Mouse (Mus musculus): ENCODE measurements at regions not wholly inside any gene's neighbourhood (a gene's known extent, or its start where the extent isn't known, plus 50 kb on each side); places are given as distances from the start of the nearest gene placed in this dataset.

GRCm38 (mm10) chr16:79718230-79718629, 627.3 kb upstream of the Tmprss15 start:
- no peak for DNase-seq (ENCODE audit: low read depth, low spot score)

GRCm38 (mm10) chr16:79692444-79692843, 601.5 kb upstream of the Tmprss15 start:
- DNase-seq (ENCODE audit: low read depth, low spot score), result no peak

- DNase-seq (ENCODE audit: low read depth, low spot score), result no peak
Measured at GRCm38 (mm10) chr16:79651162-79651741, 560.4 kb upstream of the Tmprss15 start.

GRCm38 (mm10) chr16:79640898-79641297, 550.0 kb upstream of the Tmprss15 start:
- no peak for DNase-seq (ENCODE audit: low read depth, low spot score)

GRCm38 (mm10) chr16:79627139-79627538, 536.2 kb upstream of the Tmprss15 start:
- DNase-seq (ENCODE audit: low read depth, low spot score), result no peak

GRCm38 (mm10) chr16:79611002-79611401, 520.1 kb upstream of the Tmprss15 start:
- DNase-seq (ENCODE audit: low read depth, low spot score), result no peak

GRCm38 (mm10) chr16:79590891-79591290, 500.0 kb upstream of the Tmprss15 start:
- DNase-seq (ENCODE audit: low read depth, low spot score), result no peak

- DNase-seq (ENCODE audit: low read depth, low spot score), result no peak
Measured at GRCm38 (mm10) chr16:79585745-79586144, 494.8 kb upstream of the Tmprss15 start.

- no peak for DNase-seq (ENCODE audit: low read depth, low spot score)
Measured at GRCm38 (mm10) chr16:79570867-79571266, 480.0 kb upstream of the Tmprss15 start.

DNA sequence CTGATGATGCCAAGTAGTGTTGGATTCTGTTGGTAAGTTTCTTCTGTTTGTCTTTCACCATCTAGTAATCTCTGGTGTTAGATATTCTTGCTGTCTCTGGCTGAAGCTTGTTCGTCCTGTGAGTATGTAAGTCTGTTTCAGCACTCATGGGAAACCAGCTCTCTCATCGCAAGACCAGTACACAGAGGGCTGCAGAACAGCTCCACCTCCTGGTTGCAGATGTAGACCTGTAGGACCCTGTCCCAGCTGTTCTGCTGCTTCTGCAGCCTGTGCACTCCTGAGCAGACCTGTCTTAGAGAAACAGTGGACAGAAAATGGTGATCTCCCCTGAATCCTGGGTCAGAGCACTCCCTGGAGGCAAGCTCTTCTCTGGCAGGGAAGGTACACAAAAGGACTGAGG, 443.5 kb upstream of the Tmprss15 start:
- no peak for DNase-seq (ENCODE audit: low read depth, low spot score)

- DNase-seq (ENCODE audit: low read depth, low spot score), result no peak
Measured at GRCm38 (mm10) chr16:79492493-79492892, 401.6 kb upstream of the Tmprss15 start.

GRCm38 (mm10) chr16:79450871-79451270, 360.0 kb upstream of the Tmprss15 start:
- no peak for DNase-seq (ENCODE audit: low read depth, low spot score)

GRCm38 (mm10) chr16:79449732-79450131, 358.8 kb upstream of the Tmprss15 start:
- DNase-seq (ENCODE audit: low read depth, low spot score), result no peak

GRCm38 (mm10) chr16:79407385-79407784, 316.5 kb upstream of the Tmprss15 start:
- no peak for DNase-seq (ENCODE audit: low read depth, low spot score)

DNA sequence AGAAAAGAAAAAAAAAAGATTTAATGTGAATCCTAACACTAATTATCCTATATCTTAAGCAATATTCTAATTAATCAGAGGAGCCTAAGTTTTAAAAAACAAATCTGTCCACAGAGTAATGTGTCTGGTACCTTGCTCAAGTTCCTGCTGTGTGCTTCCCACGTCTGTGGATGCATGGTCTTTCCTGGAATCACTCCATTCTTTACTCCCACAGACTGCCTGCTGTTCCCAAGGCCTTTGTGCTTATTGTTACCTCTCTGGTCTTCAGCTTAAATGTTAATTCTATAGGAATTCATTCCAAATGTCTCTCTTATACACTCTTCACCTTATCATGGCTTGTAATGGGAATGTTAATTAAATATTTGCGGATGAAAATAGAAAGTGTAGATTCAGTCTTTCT, 315.3 kb upstream of the Tmprss15 start:
- no peak for DNase-seq (ENCODE audit: low read depth, low spot score)

DNA sequence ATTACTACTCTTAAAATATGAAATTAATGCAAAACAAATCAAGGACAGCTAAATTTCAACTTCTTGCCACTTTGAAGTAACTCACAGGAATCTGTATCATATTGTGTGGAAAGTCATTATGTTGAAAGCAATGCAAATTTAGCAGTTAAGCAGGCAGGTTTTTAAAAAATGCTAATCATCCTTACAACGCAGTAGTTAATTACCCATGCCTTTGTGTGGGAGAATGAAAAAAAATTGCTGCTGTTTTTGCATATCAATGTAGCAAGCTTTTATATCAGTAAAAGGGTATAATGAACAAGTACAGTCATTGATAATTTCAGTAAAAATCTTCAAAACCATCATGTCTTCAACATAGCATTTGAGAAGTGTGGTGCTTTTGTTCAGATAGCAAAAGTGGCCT, 313.2 kb upstream of the Tmprss15 start:
- DNase-seq (ENCODE audit: low read depth, low spot score), result no peak

- no peak for DNase-seq (ENCODE audit: low read depth, low spot score)
Measured at GRCm38 (mm10) chr16:79400100-79400499, 309.2 kb upstream of the Tmprss15 start.

DNA sequence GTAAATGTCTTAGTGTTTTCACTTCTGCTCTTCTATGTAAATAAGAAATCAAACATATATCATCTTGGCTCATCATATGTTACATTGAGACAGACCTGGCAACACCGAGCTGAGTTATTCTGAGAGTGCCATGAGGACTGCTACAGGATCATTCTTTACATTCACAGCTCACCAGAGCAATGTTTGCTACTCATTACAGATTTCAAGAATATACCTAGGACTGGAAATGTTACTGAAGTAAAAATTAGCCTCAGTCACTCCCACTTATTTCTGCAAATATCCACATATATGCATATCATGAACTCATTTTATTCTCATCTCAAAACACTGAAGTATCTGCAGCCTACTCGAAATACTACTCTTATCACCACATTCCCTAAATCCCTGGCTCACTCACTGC, 307.6 kb upstream of the Tmprss15 start:
- no peak for DNase-seq (ENCODE audit: low read depth, low spot score)

GRCm38 (mm10) chr16:79394425-79394824, 303.5 kb upstream of the Tmprss15 start:
- no peak for DNase-seq (ENCODE audit: low read depth, low spot score)

GRCm38 (mm10) chr16:79386421-79386820, 295.5 kb upstream of the Tmprss15 start:
- no peak for DNase-seq (ENCODE audit: low read depth, low spot score)

- DNase-seq (ENCODE audit: low read depth, low spot score), result no peak
Measured at GRCm38 (mm10) chr16:79350127-79350526, 259.2 kb upstream of the Tmprss15 start.

- no peak for DNase-seq (ENCODE audit: low read depth, low spot score)
Measured at GRCm38 (mm10) chr16:79342453-79342852, 251.6 kb upstream of the Tmprss15 start.

GRCm38 (mm10) chr16:79336416-79336815, 245.5 kb upstream of the Tmprss15 start:
- DNase-seq (ENCODE audit: low read depth, low spot score), result no peak

DNA sequence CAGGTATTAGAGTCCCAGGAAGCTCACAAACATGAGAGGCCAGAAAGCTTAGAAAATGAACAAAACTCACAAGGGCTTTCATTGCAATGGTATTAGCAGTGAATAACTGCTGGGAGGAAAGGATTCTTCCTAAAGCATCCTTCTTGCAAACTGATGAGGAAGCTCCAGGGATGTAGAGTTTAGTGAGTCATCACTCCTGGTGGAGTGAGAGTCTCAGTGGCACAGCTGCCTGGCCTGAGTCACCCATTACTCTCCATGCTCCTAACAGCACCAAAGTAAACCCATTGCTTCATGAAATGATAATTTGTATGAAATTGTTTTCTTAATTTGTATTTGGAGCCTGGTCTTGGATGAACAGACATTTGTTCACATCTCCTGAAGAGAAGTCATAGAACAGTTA, 245.1 kb upstream of the Tmprss15 start:
- DNase-seq (ENCODE audit: low read depth, low spot score), result no peak
